Mouse (Mus musculus): ENCODE data around the gene Hdac11. TPM values are rescaled to one million over a fixed set of nuclear protein-coding genes. Genes with fewer than 3 reads are reported as not detected.

The Hdac11 gene
- polyA plus RNA-seq, 1 experiment, result 6.1 TPM

- no peaks in the 10 kb centered on the region for H3K27me3 ChIP-seq (ENCODE audit: control insufficient read depth, insufficient read depth, low read length, poor library complexity, severe bottlenecking)
- H3K9ac ChIP-seq (ENCODE audit: low read depth, poor library complexity, severe bottlenecking), result no peak overlapping the region
- no peaks in the 10 kb centered on the region for H3K4me1 ChIP-seq (ENCODE audit: control insufficient read depth, insufficient read depth, low read length)
- no peak overlapping the region for H3K27ac ChIP-seq (ENCODE audit: insufficient read depth, low read length)
- no peaks in the 10 kb centered on the region for H3K36me3 ChIP-seq (ENCODE audit: control insufficient read depth, insufficient read depth, low read length, poor library complexity, severe bottlenecking)
- TF ChIP-seq CTCF (IDR thresholded peaks at IDR 0.05; ENCODE audit: low read depth, low read length) (no peak), EP300 (IDR thresholded peaks at IDR 0.05; ENCODE audit: insufficient read depth, low read depth, low read length) (no peak), POLR2A (IDR thresholded peaks at IDR 0.05; ENCODE audit: insufficient read depth, low read length) (no peak)
- no peaks in the 10 kb centered on the region for H3K9me3 ChIP-seq (replicated peaks; ENCODE audit: control insufficient read depth, insufficient read depth, low read length, poor library complexity, severe bottlenecking)
- H3K4me3 ChIP-seq (ENCODE audit: low read depth, low read length), result no peak overlapping the region
Measured at GRCm38 (mm10) chr6:91174211-91174610, 17.7 kb downstream of the Hdac11 start.

- Histone ChIP-seq H3K4me3 (ENCODE audit: low read depth, low read length) (no peak overlapping the region), H3K9ac (ENCODE audit: low read depth, poor library complexity, severe bottlenecking) (no peak overlapping the region), H3K27me3 (ENCODE audit: control insufficient read depth, insufficient read depth, low read length, poor library complexity, severe bottlenecking) (no peaks in the 10 kb centered on the region), H3K36me3 (ENCODE audit: control insufficient read depth, insufficient read depth, low read length, poor library complexity, severe bottlenecking) (no peaks in the 10 kb centered on the region), H3K9me3 (replicated peaks; ENCODE audit: control insufficient read depth, insufficient read depth, low read length, poor library complexity, severe bottlenecking) (no peaks in the 10 kb centered on the region), H3K4me1 (ENCODE audit: control insufficient read depth, insufficient read depth, low read length) (no peaks in the 10 kb centered on the region), H3K27ac (ENCODE audit: insufficient read depth, low read length) (no peak overlapping the region)
- TF ChIP-seq EP300 (IDR thresholded peaks at IDR 0.05; ENCODE audit: insufficient read depth, low read depth, low read length) (no peak), CTCF (IDR thresholded peaks at IDR 0.05; ENCODE audit: low read depth, low read length) (no peak), POLR2A (IDR thresholded peaks at IDR 0.05; ENCODE audit: insufficient read depth, low read length) (no peak)
Measured at GRCm38 (mm10) chr6:91180767-91181171, 24.3 kb downstream of the Hdac11 start.

GRCm38 (mm10) chr6:91181320-91181719 is 24.9 kb downstream of the Hdac11 start:
- Histone ChIP-seq H3K4me3 (ENCODE audit: low read depth, low read length) (no peak overlapping the region), H3K4me1 (ENCODE audit: control insufficient read depth, insufficient read depth, low read length) (no peaks in the 10 kb centered on the region), H3K27ac (ENCODE audit: insufficient read depth, low read length) (no peak overlapping the region), H3K9ac (ENCODE audit: low read depth, poor library complexity, severe bottlenecking) (no peak overlapping the region), H3K27me3 (ENCODE audit: control insufficient read depth, insufficient read depth, low read length, poor library complexity, severe bottlenecking) (no peaks in the 10 kb centered on the region), H3K9me3 (replicated peaks; ENCODE audit: control insufficient read depth, insufficient read depth, low read length, poor library complexity, severe bottlenecking) (no peaks in the 10 kb centered on the region), H3K36me3 (ENCODE audit: control insufficient read depth, insufficient read depth, low read length, poor library complexity, severe bottlenecking) (no peaks in the 10 kb centered on the region)
- TF ChIP-seq CTCF (IDR thresholded peaks at IDR 0.05; ENCODE audit: low read depth, low read length), result no peak
- no peak for TF ChIP-seq POLR2A (IDR thresholded peaks at IDR 0.05; ENCODE audit: insufficient read depth, low read length)
- no peak for TF ChIP-seq EP300 (IDR thresholded peaks at IDR 0.05; ENCODE audit: insufficient read depth, low read depth, low read length)

- Histone ChIP-seq H3K36me3 (ENCODE audit: control insufficient read depth, insufficient read depth, low read length, poor library complexity, severe bottlenecking) (no peaks in the 10 kb centered on the region), H3K9me3 (replicated peaks; ENCODE audit: control insufficient read depth, insufficient read depth, low read length, poor library complexity, severe bottlenecking) (no peaks in the 10 kb centered on the region), H3K9ac (ENCODE audit: low read depth, poor library complexity, severe bottlenecking) (no peak overlapping the region), H3K4me3 (ENCODE audit: low read depth, low read length) (no peak overlapping the region), H3K27me3 (ENCODE audit: control insufficient read depth, insufficient read depth, low read length, poor library complexity, severe bottlenecking) (no peaks in the 10 kb centered on the region), H3K27ac (ENCODE audit: insufficient read depth, low read length) (no peak overlapping the region), H3K4me1 (ENCODE audit: control insufficient read depth, insufficient read depth, low read length) (no peaks in the 10 kb centered on the region)
- no peak for TF ChIP-seq POLR2A (IDR thresholded peaks at IDR 0.05; ENCODE audit: insufficient read depth, low read length)
- no peak for TF ChIP-seq CTCF (IDR thresholded peaks at IDR 0.05; ENCODE audit: low read depth, low read length)
- TF ChIP-seq EP300 (IDR thresholded peaks at IDR 0.05; ENCODE audit: insufficient read depth, low read depth, low read length), result no peak
Measured at GRCm38 (mm10) chr6:91182075-91182490, 25.6 kb downstream of the Hdac11 start.

- H3K9ac ChIP-seq (ENCODE audit: low read depth, poor library complexity, severe bottlenecking), result no peak overlapping the region
- no peaks in the 10 kb centered on the region for H3K27me3 ChIP-seq (ENCODE audit: control insufficient read depth, insufficient read depth, low read length, poor library complexity, severe bottlenecking)
- H3K9me3 ChIP-seq (replicated peaks; ENCODE audit: control insufficient read depth, insufficient read depth, low read length, poor library complexity, severe bottlenecking), result no peaks in the 10 kb centered on the region
- no peaks in the 10 kb centered on the region for H3K36me3 ChIP-seq (ENCODE audit: control insufficient read depth, insufficient read depth, low read length, poor library complexity, severe bottlenecking)
- no peaks in the 10 kb centered on the region for H3K4me1 ChIP-seq (ENCODE audit: control insufficient read depth, insufficient read depth, low read length)
- TF ChIP-seq EP300 (IDR thresholded peaks at IDR 0.05; ENCODE audit: insufficient read depth, low read depth, low read length) (no peak), CTCF (IDR thresholded peaks at IDR 0.05; ENCODE audit: low read depth, low read length) (no peak), POLR2A (IDR thresholded peaks at IDR 0.05; ENCODE audit: insufficient read depth, low read length) (no peak)
- H3K4me3 ChIP-seq (ENCODE audit: low read depth, low read length), result no peak overlapping the region
- H3K27ac ChIP-seq (ENCODE audit: insufficient read depth, low read length), result no peak overlapping the region
Measured at GRCm38 (mm10) chr6:91183041-91183440, 26.6 kb downstream of the Hdac11 start.

GRCm38 (mm10) chr6:91183980-91184379 is 27.5 kb downstream of the Hdac11 start:
- Histone ChIP-seq H3K9ac (ENCODE audit: low read depth, poor library complexity, severe bottlenecking) (no peak overlapping the region), H3K4me3 (ENCODE audit: low read depth, low read length) (no peak overlapping the region), H3K4me1 (ENCODE audit: control insufficient read depth, insufficient read depth, low read length) (no peaks in the 10 kb centered on the region), H3K27me3 (ENCODE audit: control insufficient read depth, insufficient read depth, low read length, poor library complexity, severe bottlenecking) (no peaks in the 10 kb centered on the region), H3K27ac (ENCODE audit: insufficient read depth, low read length) (no peak overlapping the region), H3K9me3 (replicated peaks; ENCODE audit: control insufficient read depth, insufficient read depth, low read length, poor library complexity, severe bottlenecking) (no peaks in the 10 kb centered on the region), H3K36me3 (ENCODE audit: control insufficient read depth, insufficient read depth, low read length, poor library complexity, severe bottlenecking) (no peaks in the 10 kb centered on the region)
- no peak for TF ChIP-seq EP300 (IDR thresholded peaks at IDR 0.05; ENCODE audit: insufficient read depth, low read depth, low read length)
- TF ChIP-seq POLR2A (IDR thresholded peaks at IDR 0.05; ENCODE audit: insufficient read depth, low read length), result no peak
- TF ChIP-seq CTCF (IDR thresholded peaks at IDR 0.05; ENCODE audit: low read depth, low read length), result no peak
